Mouse (Mus musculus): ENCODE results near the gene Gm49711.

DNA sequence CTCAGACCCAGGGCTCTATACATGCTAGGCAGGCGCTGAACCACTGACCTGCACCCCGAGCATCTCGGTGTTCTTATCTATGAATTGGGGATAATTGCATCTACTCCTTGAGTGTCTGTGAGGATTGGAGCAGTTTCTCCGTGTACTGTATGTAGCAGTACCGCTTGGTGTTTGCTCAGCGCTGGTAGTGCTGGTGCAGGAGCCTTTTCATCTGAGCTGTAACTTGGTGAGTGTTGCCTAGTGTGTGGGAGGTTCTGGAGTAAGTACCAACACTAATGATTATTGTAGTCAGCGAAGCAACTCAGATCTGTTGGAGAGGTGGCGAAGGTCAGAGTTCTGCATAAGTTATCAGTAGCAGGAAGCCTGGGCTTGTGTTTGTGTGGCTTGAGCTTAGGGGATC is 12.2 kb downstream of the Gm49711 start:
- TF ChIP-seq KAT2A (IDR thresholded peaks at IDR 0.05; ENCODE audit: insufficient replicate concordance, low read length) (no peak), USF2 (conservative IDR thresholded peaks at IDR 0.05; ENCODE audit: low read depth, low read length) (no peak), E2F4 (IDR thresholded peaks at IDR 0.05; ENCODE audit: insufficient replicate concordance, low read depth, low read length) (no peak), POLR2AphosphoS2 (IDR thresholded peaks at IDR 0.05; ENCODE audit: low read depth, low read length) (no peak), GABPA (IDR thresholded peaks at IDR 0.05; ENCODE audit: insufficient replicate concordance, low read depth, low read length) (no peak)
